Mouse (Mus musculus) urinary bladder, postnatal 14 days (tissue): ENCODE data around the gene Efcab9.

Experiments
- DNase-seq: peaks from one replicate; pipeline ENCODE4 v3.0.0; 2021; ENCODE audit warnings: low spot score

Efcab9 gene

GRCm38 (mm10) chr11:32556333-32556990 is 24.6 kb upstream of the Efcab9 start:
- no peak for DNase-seq

GRCm38 (mm10) chr11:32555103-32555689 is 23.3 kb upstream of the Efcab9 start:
- no peak for DNase-seq

- no peak for DNase-seq
These were observed 22.5 kb upstream of the Efcab9 start for GRCm38 (mm10) chr11:32554141-32555091.

- no peak for DNase-seq
These were observed 21.6 kb upstream of the Efcab9 start for GRCm38 (mm10) chr11:32553311-32554140.

GRCm38 (mm10) chr11:32552401-32553090 is 20.7 kb upstream of the Efcab9 start:
- no peak for DNase-seq

- no peak for DNase-seq
These were observed 19.9 kb upstream of the Efcab9 start for GRCm38 (mm10) chr11:32551579-32552297.

GRCm38 (mm10) chr11:32551056-32551455 is 19.2 kb upstream of the Efcab9 start:
- DNase-seq = no peak

GRCm38 (mm10) chr11:32550102-32550501 is 18.2 kb upstream of the Efcab9 start:
- no peak for DNase-seq

GRCm38 (mm10) chr11:32549236-32549635 is 17.4 kb upstream of the Efcab9 start:
- no peak for DNase-seq

GRCm38 (mm10) chr11:32548240-32548639 is 16.4 kb upstream of the Efcab9 start:
- DNase-seq = no peak

GRCm38 (mm10) chr11:32547391-32547947 is 15.6 kb upstream of the Efcab9 start:
- DNase-seq = no peak

GRCm38 (mm10) chr11:32546483-32546882 is 14.6 kb upstream of the Efcab9 start:
- no peak for DNase-seq

GRCm38 (mm10) chr11:32545605-32546004 is 13.7 kb upstream of the Efcab9 start:
- DNase-seq = no peak

- DNase-seq = no peak
These were observed 12.6 kb upstream of the Efcab9 start for GRCm38 (mm10) chr11:32544497-32544896.

- DNase-seq = no peak
These were observed 12.2 kb upstream of the Efcab9 start for GRCm38 (mm10) chr11:32544041-32544440.

GRCm38 (mm10) chr11:32542687-32543411 is 11.0 kb upstream of the Efcab9 start:
- no peak for DNase-seq

GRCm38 (mm10) chr11:32542181-32542580 is 10.3 kb upstream of the Efcab9 start:
- no peak for DNase-seq

- no peak for DNase-seq
These were observed 8.6 kb upstream of the Efcab9 start for GRCm38 (mm10) chr11:32540463-32540862.

- DNase-seq = no peak
These were observed 7.8 kb upstream of the Efcab9 start for GRCm38 (mm10) chr11:32539717-32540116.

GRCm38 (mm10) chr11:32538846-32539245 is 7.0 kb upstream of the Efcab9 start:
- DNase-seq = no peak
